Mouse (Mus musculus) kidney, postnatal 25 days (tissue): ENCODE measurements at regions not wholly inside any gene's neighbourhood (a gene's known extent, or its start where the extent isn't known, plus 50 kb on each side); places are given as distances from the start of the nearest gene placed in this dataset.
"Not testable (repeated sequence)": the region's sequence is repeated elsewhere in the genome, so short reads cannot be mapped to it uniquely, and the experiment has no call there.

Source experiments
- DNase-seq, 2 experiments: peaks; one replicate each; pipeline ENCODE4 v3.0.0; 2021; ENCODE audit warnings: mixed read lengths in 2 of 2

- DNase-seq = peak in 1 of 2 experiments; percentile 63
Measured at GRCm38 (mm10) chr4:145455573-145455972, 55.0 kb upstream of the Zfp990 start.

GRCm38 (mm10) chr4:145448586-145448985, 62.0 kb upstream of the Zfp990 start:
- peak in 1 of 2 experiments; percentile 10 for DNase-seq

GRCm38 (mm10) chr4:145436718-145437117, 73.8 kb upstream of the Zfp990 start:
- DNase-seq = not testable (repeated sequence)

- DNase-seq = peak in 1 of 2 experiments; percentile 35
Measured at GRCm38 (mm10) chr4:145434519-145434918, 76.0 kb upstream of the Zfp990 start.

GRCm38 (mm10) chr4:145434071-145434470, 76.5 kb upstream of the Zfp990 start:
- peak; percentile 9 to 49 for DNase-seq

GRCm38 (mm10) chr4:145433235-145433634, 77.3 kb upstream of the Zfp990 start:
- not testable (repeated sequence) for DNase-seq

- DNase-seq = peak; percentile 11 to 60
Measured at GRCm38 (mm10) chr4:145431910-145432765, 78.4 kb upstream of the Zfp990 start.

GRCm38 (mm10) chr4:145417837-145418236, 92.7 kb upstream of the Zfp990 start:
- not testable (repeated sequence) for DNase-seq

GRCm38 (mm10) chr4:145411141-145411540, 96.2 kb upstream of the Tnfrsf8 start:
- DNase-seq = no peak

GRCm38 (mm10) chr4:145409796-145410475, 95.0 kb upstream of the Tnfrsf8 start:
- DNase-seq = no peak

GRCm38 (mm10) chr4:145406050-145406449, 91.1 kb upstream of the Tnfrsf8 start:
- DNase-seq = not testable (repeated sequence)

GRCm38 (mm10) chr4:145404230-145404629, 89.3 kb upstream of the Tnfrsf8 start:
- not testable (repeated sequence) for DNase-seq

GRCm38 (mm10) chr4:145378876-145379275, 63.9 kb upstream of the Tnfrsf8 start:
- DNase-seq = not testable (repeated sequence)

- DNase-seq = not testable (repeated sequence)
Measured at GRCm38 (mm10) chr4:145377306-145378067, 62.5 kb upstream of the Tnfrsf8 start.

GRCm38 (mm10) chr4:145369753-145370152, 54.8 kb upstream of the Tnfrsf8 start:
- DNase-seq = no peak

- DNase-seq = no peak
Measured at GRCm38 (mm10) chr4:145367274-145367822, 52.4 kb upstream of the Tnfrsf8 start.

GRCm38 (mm10) chr4:145366301-145366700, 51.3 kb upstream of the Tnfrsf8 start:
- no peak for DNase-seq

GRCm38 (mm10) chr4:145365793-145366192, 50.8 kb upstream of the Tnfrsf8 start:
- DNase-seq = not testable (repeated sequence)
